Mouse (Mus musculus) frontal cortex, postnatal 25 days (tissue): Measurements from ENCODE around the gene Lrrc43.
"Not testable (repeated sequence)": the region's sequence is repeated elsewhere in the genome, so short reads cannot be mapped to it uniquely, and the experiment has no call there.

Experiments used
- DNase-seq, 2 experiments: peaks; one replicate each; pipeline ENCODE4 v3.0.0; 2022; ENCODE audit warnings: low spot score in 2 of 2

Lrrc43 gene

GRCm38 (mm10) chr5:123489112-123489785 is at the start of gene Lrrc43, which contains the start of gene Il31:
TSS of gene Lrrc43 (plus strand) at chr5:123489305.
TSS of gene Il31 (minus strand) at chr5:123489489.
- DNase-seq = no peak

- no peak for DNase-seq
Measured at GRCm38 (mm10) chr5:123439312-123439711, 49.8 kb upstream of the Lrrc43 start.

GRCm38 (mm10) chr5:123439941-123440340 is 49.2 kb upstream of the Lrrc43 start:
- no peak for DNase-seq

- DNase-seq = no peak
Measured at GRCm38 (mm10) chr5:123440664-123441063, 48.4 kb upstream of the Lrrc43 start.

- DNase-seq = no peak
Measured at GRCm38 (mm10) chr5:123442283-123442682, 46.8 kb upstream of the Lrrc43 start.

GRCm38 (mm10) chr5:123444069-123444468 is 45.0 kb upstream of the Lrrc43 start:
- DNase-seq = peak; percentile 71 to 73

- no peak for DNase-seq
Measured at GRCm38 (mm10) chr5:123444849-123445334, 44.2 kb upstream of the Lrrc43 start.

- no peak for DNase-seq
Measured at GRCm38 (mm10) chr5:123451886-123452285, 37.2 kb upstream of the Lrrc43 start.

DNA sequence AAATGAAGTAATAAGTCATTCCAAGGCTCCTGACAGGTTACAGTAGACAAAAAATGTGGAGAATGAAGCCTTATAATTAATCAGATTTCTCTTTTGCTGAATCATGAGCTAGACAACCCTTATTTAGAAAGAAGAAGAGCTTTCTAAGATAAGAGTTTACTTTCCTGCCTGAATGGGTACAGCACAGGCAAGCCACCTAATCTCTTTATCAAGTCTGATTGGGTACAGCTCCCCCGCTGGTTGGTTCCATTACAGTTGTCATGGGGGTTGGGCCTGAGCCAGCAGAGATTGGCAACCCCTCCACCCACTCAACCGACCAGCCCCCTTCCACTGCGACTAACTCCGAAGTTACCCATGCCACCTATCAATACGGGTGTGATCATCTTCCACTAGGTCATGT is 27.7 kb upstream of the Lrrc43 start:
- DNase-seq = no peak

DNA sequence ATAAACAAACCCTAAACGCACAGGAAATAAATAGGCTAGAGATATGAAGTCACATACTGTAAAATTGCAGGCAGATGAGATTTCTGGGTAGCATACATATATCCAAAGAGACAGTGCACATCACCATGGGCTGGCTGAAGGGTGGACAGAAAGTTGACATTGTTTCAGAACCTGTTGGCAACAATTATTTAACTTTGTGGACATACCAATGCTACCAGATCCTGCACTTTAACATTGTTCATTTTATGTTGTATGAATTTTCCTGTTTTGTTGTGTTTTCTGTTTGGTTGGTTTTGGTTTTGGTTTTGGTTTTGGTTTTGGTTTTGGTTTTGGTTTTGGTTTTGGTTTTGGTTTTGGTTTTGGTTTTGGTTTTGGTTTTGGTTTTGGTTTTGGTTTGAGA is 24.5 kb upstream of the Lrrc43 start:
- DNase-seq = no peak

DNA sequence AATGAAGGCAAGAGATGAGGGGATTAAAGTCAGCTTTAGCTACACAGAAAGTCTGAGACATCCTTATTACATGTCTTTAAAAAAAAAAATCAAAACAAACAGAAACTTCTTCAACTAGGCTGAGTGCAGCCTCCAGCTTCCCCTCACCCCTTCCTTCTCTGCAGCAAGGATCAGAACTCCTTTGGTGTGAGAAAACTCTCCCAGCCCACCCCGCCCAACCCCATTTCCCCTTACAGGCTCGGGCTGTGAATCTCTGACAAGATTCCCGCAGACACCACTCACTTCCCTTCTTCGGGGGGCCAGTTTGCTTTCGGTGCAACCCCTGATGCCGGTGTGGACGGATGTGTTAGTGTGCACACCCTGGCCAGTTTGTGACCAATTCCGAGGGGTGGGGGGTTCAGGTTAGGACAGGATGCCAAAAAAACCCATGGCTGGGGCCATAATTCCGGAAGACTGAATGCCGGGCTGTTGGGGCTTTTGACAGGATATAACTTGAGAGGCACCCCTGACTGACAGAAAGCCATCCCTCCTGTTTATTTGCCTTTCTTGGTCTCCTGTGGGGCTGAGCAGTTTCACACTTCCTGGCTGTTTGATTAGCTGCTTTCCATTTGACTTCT is 18.2 kb upstream of the Lrrc43 start:
- no peak for DNase-seq

GRCm38 (mm10) chr5:123473817-123474216 is 15.3 kb upstream of the Lrrc43 start:
- DNase-seq = no peak

DNA sequence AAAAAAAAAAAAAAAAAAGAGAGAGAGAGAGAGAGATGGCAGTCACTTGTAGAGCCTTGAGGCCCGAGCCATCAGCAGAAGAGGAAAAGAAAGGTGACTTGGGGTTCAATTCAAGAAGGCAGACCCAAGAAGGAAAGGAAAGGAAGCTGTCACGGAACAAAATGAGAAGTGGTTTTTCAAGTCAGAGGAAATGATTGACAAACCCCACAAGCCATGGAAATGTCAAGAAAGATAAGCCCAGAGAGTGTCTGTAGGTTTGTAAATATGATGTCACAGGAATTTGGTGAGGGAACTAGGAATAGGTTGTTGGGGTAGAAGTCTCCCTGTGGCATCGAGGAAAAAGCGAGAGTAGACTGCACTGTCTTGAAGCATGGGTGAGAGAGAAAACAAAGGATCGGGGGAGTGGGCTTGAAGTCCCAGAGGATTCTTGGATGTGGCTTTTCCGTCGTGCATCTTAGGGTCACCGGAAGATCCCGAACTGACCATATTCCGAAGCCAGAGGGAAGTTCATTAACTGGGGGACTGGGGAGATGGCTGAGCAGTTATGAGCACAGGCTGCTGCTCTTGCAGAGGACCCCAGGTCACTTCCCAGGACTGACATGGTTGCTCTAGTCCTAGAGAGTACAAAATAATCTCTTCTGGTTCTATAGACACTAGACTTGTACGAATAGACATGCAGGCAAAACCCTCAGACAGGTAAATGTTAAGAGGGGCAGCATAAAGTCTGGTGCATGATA is 1.3 kb upstream of the Lrrc43 start:
- no peak for DNase-seq

GRCm38 (mm10) chr5:123489935-123490334 is 830 bp downstream of the Lrrc43 start:
- no peak for DNase-seq

GRCm38 (mm10) chr5:123499717-123500116 is 10.6 kb downstream of the Lrrc43 start:
- no peak for DNase-seq

DNA sequence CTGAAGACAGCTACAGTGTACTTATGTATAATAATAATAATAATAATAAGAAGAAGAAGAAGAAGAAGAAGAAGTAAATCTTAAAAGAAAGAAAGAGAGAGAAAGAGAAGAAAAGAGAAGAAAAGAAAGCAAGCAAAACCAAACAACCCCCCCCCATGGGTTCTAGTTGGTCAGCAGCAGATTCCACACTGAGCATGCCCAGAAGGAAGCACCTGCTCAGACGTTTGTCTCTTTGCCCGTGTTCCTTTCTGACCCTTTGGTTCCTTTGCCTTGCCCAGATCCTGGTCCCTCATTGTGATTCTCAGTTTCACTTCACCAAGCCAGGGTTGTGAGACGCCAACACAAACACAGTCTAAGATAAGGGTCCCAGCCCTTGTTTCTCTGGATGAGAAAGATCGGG is 12.9 kb downstream of the Lrrc43 start:
- DNase-seq = no peak

DNA sequence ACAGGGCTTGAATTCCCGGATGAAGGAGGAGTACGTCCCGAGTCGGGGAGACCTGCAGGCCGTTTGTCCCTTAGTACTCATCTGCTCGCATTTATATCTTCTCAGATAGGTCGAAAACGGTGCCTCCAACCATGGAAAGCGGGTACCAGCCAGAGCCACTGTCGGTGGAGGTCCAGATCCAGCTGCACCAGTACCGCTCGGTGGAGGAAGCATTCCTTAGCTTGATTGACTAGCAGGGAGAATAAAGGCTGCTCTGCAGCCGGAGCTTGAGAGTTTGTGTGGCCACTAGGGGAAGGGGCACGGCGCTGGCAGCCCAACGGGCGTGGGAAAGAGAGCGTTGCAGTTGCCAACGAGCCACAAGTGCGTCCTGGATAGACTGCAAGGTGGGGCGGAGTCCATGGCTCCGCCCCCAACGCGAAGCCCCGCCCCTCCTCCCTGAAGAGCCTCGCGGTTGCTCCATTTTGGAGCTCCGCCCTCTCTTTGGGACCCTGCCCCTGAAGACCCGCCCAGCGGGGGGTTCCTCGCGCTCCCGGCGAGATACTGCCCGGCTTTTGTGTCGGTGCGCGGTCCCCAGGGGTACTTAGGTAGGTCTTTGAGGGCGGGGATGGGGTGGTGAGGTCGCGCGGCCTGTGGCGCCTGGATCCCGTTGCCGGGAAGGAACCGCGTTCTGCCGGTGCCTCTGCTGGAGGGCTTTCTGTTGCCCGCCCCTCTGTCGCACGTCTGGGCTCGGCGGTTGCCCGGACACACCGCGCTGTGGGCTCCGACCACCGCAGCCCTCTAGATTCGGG is 19.0 kb downstream of the Lrrc43 start:
- peak; percentile 53 to 66 for DNase-seq

- DNase-seq = no peak
Measured at GRCm38 (mm10) chr5:123508921-123509320, 19.8 kb downstream of the Lrrc43 start.

DNA sequence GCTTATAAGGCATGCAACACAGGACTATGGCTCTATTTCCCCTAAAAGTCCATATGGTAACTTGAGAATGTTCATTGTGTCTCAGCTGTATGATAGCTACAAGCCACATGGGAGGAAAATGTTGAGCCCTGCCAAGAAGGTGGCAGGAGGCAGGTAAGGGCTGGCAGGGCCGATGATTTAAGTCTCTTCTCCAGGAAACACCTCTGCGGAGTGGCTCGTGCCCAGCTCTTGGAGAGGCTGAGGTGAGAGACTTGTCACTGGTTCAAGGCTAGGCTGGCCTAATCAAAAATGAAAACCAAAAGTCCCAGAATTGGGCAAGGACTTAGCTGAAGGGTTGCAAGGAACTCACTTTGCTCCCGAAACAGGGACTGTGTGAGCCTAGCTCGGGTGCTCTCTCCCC is 21.1 kb downstream of the Lrrc43 start, which contains the start of gene B3gnt4:
Gene B3gnt4 (plus strand): TSS at position 301 of the 400 bp plus-strand sequence.
- no peak for DNase-seq

- DNase-seq = not testable (repeated sequence)
Measured at GRCm38 (mm10) chr5:123511426-123511825, 22.3 kb downstream of the Lrrc43 start.

DNA sequence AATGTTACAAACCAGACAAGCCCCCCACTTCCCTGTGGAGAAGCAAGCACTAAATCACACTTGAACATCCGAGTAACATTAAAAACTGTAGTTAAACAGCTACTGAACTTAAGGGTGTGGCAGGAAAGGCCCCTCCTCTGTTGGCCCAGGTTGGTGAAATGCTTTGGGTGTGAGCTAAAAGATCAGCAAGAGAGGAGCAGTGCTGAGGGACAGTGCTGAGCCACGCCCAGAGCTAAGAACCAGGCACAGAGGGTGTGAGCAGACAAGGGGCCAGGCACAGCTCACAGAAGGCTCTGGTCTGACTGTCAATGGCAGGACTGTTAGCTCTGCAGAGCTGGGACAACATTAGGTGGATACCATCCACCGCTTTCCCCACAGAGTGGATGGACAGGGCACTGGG is 23.0 kb downstream of the Lrrc43 start:
- no peak for DNase-seq

- DNase-seq = no peak
Measured at GRCm38 (mm10) chr5:123514871-123515270, 25.8 kb downstream of the Lrrc43 start.
